Mouse (Mus musculus) adrenal gland, adult 8-10 months (tissue): ENCODE results near the gene Eif3k. TPM values are rescaled to one million over a fixed set of nuclear protein-coding genes. Genes with fewer than 3 reads are reported as not detected.
A peak's percentile ranks its signal among the peaks of the same experiment; 100 is the strongest.
"Not testable (repeated sequence)": the region's sequence is repeated elsewhere in the genome, so short reads cannot be mapped to it uniquely, and the experiment has no call there.

Experiments
- DNase-seq: peaks from one replicate; pipeline ENCODE4 v3.0.0; 2022
- total RNA-seq, 4 experiments: library from RNA; stranded (reverse); gene quantifications; 2 replicates each; pipeline ENCODE4 v1.2.4; 2022

Eif3k gene
- total RNA-seq, 4 experiments from 2014 or later: 232 to 255 (median 240) TPM

DNA sequence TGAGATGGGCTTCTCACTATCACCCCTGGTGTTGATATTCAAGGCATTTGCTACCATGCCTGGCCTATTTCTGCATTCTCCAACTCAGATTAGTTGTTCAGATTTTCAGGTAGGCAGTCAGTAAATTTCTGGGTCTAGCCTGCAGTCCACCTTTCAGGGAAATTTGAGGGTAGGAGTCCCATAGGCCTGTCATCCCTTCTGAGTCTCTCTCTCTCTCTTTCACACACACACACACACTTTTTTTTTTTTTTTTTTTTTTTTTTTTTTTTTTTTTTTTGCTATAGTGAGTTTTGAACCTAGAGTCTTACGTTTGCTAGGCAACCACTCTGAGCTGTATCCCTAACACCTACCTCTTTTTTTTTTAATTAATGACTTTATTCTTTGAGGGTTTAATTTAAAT, 2.8 kb upstream of the Eif3k start:
- DNase-seq: no peak

DNA sequence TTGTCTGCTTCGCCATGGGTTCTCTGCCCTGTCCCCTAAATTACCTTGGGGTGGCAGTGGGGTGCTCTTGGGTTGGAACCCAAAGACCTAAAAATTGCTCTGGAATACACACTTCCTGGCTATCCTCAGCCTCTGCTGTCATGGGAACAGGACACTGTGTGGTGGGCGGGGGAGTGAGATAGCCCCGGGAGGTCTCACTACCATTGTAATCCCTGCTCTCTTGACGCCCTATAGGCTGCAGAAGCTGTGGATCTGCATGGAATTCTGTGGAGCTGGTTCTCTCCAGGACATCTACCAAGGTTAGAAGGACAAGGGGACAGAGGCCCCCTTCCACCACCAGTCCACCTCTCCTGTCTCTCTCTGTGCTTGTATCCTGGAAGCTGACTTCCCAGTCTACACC, 2.2 kb upstream of the Eif3k start:
- DNase-seq: no peak

DNA sequence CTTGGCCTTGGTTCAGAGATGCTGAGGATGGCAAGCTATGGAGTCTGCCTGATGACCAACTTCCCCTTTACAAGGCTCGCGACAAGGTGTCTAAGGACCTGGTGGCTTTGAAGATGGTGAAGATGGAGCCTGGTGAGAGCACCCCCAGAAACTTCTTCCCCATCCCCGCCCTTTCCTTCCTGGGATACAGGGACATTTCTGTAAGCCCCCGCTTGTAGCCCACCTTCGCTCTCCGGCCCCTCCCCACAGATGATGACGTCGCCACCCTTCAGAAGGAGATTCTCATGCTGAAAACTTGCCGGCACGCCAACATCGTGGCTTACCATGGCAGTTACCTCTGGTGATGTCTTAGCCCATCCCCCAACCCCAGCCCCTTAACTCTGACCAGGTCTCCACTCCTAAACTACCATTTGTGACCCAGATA, 1.5 kb upstream of the Eif3k start:
- no peak for DNase-seq

DNA sequence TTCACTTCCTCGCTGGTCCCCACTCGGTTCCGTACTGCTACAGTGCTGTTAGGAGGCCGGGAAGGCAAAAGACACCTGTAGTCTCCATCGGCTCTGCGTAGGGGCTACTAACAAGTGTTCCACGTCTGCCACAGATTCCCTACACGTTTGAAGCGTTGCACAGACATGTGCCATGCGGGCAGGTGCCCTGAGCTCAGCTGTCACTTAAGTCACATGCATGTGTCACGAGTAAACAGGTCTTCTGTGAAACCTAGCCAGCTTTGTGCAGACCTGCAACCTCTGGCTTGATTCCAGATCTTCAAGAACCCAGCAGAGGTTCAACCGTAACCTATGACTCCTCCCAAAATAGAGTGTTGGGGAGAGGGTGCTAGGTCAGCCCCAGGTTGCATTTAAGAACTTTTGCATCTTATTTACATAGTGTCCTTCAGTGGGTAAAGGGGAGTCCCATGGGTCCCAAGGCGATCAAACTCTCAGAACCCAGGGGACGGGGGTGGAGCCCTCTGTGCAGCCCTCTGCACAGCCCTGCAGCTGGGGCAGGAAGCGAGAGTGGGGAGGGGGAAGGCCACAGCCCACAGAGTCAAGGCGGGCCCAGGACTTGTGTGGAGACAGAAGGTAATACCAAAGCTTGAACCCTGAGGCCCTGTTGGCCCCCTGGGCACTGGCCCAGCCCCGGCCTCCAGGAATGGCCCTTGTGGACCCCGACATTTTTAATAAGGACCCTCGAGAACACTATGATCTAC, 780 bp upstream of the Eif3k start:
- DNase-seq: no peak

DNA sequence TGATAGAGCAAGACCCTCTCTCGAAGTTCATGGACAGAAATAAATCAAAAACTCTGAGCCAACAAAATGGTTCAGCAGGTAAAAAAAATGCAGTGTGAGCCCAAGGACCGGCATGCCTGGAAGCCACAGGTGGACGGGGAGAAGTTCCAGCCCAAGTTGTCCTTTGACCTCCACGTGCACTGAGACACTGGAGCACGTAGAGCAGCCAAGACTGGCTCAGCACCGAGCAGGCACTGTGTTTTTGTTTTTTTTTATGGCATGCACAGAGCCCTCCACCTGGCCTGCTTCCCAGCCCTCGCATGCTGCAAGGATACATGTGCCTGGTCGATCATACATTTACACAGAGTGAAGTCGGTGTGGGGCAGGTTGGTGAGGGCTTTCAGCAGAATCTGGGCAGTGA, 4.1 kb downstream of the Eif3k start:
- no peak for DNase-seq

DNA sequence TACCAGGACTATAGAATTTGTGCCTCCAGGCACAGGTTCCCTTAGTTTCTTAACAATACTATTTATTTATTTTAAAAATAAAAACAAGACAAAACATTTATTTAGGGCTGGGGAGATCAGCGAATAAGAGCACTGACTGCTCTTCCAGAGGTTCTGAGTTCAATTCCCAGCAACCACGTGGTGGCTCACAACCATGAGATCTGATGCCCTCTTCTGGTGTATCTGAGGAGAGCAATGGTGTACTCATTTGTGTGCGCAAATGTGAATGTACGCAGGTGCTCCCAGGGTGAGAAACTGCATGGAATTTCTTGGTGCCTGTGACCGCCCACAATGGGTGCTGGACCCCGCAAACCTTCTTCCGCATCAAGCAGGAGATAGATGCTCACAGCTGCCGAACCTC, 8.6 kb downstream of the Eif3k start:
- DNase-seq: no peak

DNA sequence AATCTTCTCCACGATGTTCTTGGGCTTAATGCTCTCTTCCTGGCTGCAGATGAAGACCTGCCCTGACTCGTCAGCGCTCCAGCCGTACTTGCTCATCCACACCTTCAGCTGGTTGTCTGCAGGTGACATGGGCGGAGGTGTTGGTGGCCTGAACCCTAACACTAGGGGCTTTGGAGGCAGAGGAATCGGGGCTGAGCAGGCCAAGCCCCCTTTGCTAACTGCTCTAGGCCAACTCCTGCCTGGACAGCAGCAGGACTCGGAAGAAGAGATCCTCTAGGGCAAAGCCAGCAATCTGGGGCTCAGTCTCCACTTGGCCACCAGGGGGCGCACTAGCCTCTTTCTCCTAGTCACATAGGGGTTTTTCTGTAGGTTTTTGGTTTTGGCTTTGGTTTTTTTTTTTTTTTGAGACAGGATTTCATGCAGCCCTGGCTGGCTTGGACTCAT, 9.1 kb downstream of the Eif3k start:
- no peak for DNase-seq

DNA sequence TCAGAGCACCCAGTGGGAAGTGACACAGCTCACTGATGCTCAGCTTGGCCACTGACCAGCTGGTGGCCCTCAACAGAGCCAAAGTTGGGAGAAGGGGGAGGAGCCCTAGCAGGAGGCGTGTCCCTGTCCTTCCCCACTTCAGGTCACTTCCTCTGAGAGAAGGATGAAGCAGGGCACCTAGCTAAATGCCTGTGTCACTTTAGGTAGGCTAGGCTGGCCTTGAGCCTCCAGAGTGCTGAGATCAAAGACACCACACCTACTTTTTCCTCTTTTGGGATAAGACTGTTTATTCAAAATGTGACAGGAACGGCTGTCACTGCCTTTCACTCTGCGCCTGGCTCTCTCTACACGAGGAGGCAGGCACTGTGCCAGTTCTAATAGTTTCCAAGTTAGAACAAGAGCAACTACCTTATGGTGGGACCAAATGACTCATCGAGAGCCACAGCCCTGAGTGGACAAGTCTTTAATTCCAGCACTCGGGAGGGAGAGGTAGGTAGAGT, 9.8 kb downstream of the Eif3k start:
- DNase-seq: no peak

DNA sequence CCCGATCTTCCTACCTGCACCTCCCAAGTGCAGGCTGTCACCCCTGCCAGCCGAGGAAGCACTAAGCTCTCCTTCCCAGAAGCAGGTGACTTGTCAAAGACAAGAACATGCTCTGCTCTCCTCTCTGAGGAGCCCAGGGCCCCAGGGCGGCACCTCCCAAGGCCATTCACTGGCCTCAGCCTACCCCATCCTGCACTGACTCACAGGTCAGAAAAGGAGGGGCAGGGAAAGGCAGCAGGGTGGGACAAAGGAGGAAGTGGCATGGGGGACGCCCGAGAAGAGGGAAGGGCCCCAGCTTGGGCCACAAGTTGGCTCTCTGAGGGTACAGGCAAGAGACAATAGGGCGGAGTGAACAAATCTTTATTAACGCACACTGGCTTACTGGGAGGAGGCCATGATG, 10.6 kb downstream of the Eif3k start:
- no peak for DNase-seq

DNA sequence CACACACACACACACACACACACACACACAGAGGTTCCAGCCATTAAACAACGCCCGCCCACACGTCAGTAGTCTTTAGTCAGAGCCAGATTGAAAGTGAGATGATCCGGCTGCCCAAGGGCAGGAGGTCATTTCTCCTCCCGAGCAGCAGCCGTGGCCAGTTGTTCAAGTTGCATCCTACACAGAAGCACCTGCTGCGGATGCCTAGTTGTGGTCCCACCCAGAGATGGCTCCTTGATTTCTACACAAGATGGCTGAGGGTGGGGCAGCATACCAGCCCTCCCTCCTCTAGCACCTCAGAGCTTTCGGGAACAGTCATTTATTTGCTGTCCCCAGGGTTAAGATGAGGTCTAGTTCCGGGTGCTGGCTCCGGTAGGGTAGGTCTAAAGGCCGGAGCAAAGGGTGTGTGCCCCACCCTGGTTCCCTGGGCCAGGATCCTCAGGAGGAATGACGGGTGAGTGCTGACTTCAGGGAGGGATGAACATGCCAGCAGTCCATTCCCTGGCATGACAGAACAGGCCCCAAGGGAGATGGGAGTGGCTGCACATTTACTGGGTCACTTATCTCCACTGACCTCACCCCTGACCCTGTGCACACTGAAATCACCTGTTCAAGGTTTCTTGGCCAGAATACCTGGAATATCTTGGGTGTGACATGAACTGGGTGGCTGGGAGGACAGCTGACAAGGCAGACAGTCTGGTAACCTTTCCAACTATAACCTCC, 11.8 kb downstream of the Eif3k start:
- DNase-seq: no peak

DNA sequence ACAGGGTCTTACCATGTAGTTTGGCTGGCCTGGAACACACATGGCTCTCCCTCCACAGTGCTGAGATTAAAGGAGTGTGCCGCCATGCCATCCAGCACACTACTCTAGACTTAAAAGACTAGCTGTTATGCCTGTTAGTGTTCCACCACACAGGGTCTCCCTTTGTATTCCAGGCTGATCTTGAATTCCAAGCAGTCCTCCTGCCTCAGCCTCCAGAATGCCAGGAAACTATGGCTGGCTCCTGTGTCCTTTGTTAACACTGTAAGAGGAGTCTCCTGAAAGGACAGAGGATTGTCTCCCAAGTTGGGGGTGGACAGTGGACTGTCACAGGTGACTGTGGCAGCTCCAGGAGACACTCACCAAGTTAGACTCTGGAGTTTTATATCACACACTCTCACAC, 12.4 kb downstream of the Eif3k start:
- DNase-seq: no peak

DNA sequence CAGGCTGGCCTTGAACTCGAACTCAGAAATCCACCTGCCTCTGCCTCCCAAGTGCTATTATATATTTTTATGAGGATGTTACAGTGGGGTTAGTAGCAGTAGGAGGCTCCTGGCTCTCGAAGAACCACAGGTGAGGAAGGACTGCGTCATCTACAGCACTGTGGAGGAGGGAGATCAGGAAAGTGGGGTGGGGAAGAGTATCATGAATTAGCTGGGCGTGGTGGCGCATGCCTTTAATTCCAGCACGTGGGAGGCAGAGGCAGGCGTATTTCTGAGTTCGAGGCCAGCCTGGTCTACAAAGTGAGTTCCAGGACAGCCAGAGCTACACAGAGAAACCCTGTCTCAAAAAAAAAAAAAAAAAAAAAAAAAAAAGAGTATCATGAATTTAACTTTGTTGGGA, 13.5 kb downstream of the Eif3k start:
- DNase-seq: not testable (repeated sequence)

DNA sequence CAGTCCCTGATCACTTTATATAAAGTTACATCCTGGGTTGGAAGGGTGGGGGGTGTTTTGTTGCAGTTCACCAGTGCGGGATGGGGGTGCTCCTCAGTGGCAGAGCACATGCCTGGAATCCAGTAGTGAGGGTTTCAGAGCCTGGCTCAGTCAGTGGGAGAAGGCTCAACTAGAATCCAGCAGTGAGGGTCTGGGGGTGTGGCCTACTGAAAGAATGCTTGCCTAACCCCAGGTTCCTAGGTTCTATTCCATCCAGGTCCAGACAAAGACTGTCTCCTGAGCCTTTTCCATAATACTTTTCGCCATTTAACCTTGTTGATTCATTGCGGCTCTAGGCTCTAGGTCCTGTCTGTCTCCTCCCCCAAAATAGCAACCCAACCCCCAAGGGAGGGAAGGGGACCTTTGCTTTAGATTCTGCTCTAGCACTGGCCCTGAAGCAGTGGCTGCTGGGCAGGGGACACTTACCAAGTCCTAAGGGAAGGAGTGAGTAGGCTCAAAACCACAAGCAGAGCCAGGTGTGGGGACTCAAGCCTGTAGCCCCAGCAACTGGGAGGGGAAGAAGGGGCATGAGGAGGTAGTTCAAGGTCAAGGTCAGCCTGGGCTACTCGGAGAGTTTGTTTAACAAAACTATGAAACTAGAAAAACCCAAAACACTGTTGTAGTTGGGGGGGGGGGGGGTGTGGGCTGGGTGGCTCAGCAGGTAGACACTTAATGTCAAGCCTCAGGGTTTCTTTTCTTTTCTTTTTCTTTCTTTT, 14.7 kb downstream of the Eif3k start:
- DNase-seq: no peak

DNA sequence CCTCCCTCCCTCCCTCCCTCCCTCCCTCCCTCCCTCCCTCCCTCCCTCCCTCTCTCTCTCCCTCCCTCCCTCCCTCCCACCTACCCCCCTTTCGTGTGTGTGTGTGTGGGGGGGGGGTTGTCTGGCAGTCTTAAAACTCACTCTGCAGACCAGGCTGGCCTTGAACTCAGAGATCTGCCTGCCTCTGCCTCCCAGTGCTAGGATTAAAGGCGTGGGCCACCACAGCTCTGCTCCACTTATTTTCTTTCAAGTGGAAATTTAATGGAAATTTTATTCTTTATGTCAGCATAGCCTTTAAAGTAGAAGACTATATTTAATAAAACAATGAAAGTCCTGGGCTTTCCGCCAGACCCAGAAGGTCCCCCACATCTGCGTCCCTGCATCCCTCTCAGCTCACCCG, 15.5 kb downstream of the Eif3k start:
- no peak for DNase-seq

DNA sequence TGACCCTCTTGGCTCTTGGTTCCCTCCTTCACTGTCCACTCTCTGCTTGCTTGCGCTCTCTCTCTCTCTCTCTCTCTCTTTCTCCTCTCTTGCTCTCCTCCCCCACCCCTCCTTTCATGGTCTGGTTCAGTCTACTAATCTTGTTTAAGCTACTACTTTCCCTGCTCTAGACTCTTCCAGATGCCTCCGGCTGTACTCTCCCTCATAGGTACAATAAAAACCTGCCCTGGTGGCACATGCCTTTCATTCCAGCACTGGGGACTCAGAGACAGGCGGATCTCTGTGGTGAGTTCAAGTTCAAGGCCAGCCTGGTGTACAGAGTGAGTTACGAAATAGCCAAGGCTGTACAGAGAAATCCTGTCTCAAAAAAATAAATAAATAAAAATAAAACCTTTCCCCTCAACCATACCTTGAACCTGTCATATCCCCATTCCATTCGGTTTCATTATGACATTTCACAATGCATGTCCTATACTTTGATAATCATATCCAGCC, 16.3 kb downstream of the Eif3k start:
- DNase-seq: no peak

DNA sequence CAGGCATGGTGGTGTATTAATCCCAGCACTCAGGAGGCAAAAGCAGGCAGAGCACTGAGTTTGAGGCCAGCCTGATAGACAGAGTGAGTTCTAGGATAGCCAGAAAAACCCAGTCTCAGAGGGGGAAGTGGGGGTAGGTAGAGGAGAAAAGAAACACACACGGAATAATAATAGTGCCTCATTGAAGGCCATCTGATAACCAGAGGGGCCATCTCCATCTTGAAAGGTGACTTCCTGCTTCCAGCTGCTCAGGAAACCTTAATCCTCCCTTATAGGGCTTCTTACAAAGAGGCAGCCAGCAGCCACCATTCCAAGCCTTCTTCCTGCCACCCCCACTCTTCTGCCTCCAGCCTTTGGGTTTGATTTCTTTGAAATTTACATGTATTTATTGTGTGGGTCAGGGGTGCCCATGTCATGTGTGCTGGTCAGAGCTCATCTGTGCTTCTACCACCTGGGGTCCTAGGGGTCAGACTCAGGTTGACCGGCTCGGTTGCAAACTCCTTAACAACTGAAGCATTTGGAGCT, 18.2 kb downstream of the Eif3k start:
- no peak for DNase-seq

DNA sequence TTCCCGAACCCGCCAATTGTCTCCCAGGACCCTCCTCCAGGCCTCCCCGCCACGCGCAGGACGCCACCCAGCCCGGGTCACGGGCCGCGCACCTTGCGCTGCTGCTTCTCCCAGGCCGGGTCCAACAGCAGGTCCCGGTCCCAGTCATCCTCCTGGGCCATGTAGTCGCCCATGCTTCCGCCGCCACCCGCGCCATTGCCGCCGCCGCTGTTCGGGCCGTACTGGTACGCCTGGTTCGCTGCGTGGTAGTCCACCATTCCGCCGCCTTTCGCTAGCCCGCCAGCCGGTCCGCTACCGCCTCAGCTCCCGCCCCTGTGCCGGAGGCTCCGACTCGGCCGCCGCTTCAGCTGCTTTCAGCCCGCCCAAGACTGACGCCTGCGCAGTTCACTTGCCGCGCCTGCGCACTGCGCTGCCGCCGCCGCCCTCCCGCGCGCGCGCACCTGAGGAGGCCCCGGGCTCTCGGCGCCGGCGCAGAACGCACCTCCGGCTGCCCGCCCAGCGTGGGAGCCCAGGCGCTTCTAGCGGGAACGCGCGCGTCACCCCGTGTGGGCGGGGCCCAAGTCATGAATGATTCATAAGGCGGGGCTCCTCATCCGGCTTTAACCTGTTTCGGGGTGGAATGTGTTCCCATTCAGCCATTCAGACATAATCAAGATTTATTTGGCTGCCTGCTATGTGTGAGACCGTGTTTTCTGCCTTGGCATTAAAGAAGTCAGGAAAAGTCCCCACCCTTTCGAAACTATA, 19.6 kb downstream of the Eif3k start, which contains the start of gene Actn4:
Gene Actn4 (minus strand): TSS at position 414 of the 744 bp plus-strand sequence.
- DNase-seq: peak; percentile 98

DNA sequence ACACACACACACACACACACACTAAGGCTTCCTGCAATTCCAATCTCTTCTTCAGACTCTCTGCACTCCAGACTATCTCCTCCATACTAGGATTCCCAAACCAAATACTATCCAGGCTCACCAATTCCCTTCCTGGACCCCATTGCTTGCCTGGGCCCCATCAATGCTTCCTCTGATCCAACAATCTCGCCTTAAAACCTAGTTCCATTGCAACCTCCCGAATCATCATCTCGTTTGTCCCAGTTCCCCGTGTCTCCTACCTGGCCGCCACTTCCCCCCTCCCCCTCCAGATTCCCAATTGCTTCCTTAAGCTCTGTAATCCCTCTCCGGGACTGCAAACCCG, 20.1 kb downstream of the Eif3k start:
- no peak for DNase-seq

DNA sequence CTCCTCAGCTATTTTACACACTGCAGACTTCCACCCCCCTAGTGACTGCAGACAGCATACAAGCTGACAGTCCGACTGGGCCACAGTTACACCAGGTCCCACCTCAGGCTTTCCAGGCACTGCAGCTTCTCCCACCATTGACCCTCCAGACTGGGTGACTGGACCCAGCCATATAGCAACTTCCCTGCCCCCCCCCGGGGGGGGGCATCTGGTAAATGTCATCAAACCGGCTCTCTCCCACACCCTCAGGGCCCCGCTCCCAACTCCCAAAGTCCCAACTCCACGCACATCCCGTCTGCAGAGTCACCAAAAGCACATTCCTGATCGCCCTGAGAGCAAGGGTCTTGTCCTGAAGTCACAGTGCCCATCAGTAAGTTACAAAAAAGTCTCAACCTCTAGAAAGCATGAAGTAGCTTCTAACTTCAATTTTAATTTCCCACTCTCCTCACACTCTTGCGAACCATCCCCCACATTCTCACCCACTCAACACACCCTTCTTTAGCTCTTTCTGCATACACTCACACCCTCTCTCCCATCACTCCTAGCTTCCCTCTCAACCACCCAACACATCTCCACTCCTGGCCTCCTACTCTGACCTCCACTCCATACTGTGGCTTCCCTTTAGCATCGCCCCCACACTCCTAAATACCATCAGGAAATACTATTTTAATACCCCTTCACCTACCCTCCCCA, 21.2 kb downstream of the Eif3k start:
- DNase-seq: no peak

DNA sequence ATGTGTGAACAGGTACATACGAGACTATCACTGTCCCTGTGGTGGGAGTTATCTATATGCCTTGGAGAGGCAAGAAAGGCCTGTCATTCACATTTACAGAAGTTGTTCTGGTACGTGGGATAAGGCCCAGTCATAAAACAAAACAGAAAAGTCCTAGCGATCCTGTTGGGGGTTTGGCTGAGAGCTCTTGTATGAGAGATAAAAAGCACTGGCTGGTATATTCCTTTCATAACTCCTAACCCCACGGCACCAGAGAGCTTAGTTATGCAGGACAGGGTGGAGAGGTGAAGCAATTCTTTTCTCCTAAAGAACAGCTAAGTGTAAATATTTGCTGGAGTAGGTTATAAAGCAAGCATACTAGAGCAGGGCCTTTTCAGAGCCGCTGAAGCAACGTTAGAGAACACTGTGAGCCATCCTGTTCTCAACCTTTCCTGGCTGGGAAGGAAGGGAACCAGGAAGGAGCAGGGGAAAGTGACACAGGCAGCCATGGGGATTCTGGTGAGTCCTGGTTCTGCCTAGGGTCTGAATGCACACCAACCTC, 22.1 kb downstream of the Eif3k start:
- DNase-seq: no peak

DNA sequence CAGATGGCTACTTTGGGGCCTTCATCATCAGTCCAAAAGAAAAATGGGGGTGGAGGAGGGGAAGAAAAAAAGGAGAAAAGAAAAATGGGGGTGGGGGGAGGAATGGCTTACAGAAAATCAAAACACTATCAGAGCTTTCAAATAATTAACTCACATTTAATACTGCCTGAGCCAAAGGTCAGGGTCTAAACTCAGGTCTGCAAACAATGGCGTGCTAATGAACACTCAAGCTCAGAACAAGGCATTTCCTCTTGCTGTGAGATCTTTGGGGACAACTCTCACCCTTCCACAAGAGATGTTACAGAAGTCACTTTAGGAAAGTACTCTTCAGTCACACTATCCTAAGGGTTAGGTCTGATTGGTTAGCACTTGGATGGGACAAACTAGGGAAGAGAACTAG, 22.9 kb downstream of the Eif3k start:
- no peak for DNase-seq
